Mouse (Mus musculus): ENCODE data around the gene Neurl3. TPM values are rescaled to one million over a fixed set of nuclear protein-coding genes. Genes with fewer than 3 reads are reported as not detected.

The Neurl3 gene
- total RNA-seq, 2 experiments from 2014 or later, result 2.8 to 2.9 TPM

DNA sequence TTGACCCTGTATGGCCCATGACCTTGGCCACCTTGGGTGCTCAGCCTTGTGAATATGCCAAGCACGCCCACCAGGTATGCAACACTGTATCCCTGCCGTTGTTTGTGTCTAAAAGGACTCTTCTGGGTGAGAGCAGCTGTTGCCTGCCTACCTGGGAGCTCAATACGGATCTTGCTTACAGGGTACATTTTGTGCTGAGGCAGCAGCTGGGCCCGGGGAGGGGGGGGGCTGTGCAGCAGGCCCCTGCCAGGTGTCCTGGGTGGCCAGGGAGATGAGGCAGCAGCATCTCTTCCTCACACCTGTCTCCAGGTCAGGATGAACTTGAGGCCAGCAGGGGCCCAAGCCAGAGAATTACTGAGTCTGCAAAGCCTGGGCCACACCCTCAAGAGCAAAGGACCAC, 23.6 kb upstream of the Neurl3 start:
- no peak for DNase-seq (ENCODE audit: low spot score in 2 of 2)

DNA sequence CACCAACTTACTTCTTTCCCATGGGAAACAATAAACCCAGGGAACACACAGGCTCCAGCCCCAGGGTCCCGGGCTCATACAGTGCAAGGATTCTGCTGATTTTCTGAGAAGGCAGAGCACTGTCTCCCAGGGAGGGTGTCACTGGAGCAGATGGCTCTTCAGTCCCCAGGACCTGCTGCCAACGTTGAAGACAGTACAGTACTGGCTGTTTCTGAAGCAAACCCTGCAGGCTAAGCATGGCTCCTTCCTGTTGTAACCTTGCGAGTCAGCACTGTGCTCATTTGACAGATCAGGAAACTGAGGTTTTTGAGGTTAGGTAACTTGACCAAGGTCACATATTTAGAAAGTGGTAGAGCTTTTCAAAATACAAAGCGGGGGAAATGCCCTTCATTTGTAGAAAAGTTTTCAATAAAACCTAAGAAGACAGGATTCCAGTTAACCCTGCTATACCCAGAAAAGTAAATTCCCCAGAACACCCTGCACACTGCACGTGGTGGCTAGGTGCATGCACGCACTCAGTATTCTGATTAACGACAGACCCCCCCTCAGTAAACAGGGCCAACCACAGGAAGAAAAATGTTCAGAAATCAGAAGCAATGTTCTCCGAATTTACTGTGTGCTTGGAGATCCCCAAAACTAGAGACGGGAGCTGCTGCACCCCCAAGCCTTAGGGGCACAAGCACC, 22.1 kb upstream of the Neurl3 start:
- DNase-seq (ENCODE audit: low spot score in 2 of 2), result no peak

DNA sequence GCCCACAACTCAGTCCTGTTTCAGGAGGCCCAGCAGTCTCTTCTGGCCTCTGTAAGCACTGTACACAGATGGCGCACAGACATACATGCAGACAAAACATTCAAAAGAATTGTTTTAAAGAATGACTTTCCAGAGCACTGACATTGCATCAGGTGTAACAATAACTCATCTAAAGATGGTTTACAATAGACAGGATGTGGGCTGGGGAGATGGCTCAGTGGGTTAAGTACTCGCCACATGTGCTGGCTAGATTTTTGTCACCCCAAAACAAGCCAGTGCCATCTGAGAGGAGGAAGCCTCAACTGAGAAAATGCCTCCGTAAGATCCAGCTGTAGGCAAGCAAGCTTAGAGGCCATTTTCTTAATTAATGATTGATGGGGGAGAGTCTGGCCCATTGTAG, 19.9 kb upstream of the Neurl3 start:
- no peak for DNase-seq (ENCODE audit: low spot score in 2 of 2)

DNA sequence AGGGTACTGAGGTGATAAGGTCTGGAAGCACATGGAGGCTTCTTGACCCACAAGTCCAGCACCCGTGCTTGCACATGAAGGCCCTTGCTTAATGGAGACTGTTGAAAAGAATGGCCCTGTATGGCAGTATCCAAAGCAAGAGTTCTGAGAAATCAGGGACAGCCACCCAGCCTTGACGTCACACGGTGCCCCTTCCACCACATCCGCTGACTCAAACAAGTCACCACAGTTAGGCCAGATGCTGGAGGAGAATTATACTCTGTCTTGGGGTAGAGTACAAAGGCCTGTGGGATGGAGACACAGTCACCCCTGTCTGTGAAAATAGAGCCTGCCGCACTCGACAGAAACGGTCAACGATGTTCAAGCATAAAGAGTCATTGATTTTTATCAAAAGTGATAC, 19.0 kb upstream of the Neurl3 start:
- no peak for DNase-seq (ENCODE audit: low spot score in 2 of 2)

DNA sequence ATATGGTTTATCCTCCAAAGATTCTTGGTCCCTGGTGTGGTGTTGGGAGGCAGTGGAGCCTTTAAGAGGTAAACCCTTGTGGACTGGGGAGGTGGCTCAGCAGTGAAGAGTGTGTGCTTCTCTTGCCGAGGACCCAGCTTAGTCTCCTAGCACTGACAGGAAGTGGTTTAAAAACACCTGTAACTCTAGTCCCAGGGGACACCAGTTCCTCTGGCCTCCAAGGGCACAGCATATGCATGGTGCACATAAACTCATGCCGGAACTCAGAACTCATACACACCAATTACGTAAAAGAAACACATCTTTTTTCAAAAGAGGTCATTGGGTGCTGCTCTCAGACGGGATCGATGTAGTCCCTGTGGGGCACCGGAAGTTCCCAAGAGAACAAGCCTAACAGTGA, 7.4 kb upstream of the Neurl3 start:
- DNase-seq (ENCODE audit: low spot score in 2 of 2), result no peak

DNA sequence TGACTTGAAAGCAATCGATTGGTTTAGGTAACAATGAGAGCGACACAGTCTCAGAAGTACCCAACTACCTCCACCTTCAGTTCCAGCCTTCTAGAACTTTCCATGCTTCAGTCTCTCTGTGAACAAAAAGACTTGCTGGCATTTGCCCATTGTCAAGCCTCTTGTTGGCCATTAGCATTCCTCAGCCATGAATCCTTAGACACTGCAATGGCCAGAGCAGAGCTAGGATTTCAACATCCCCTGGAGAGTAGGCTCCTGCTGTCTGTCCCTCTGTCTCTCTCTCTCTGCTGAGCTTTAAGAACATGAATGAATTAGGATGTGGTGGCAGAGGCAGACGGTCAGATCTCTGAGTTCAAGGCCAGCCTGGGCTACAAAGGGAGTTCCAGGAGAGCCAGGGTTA, 6.5 kb upstream of the Neurl3 start:
- no peak for DNase-seq (ENCODE audit: low spot score in 2 of 2)

DNA sequence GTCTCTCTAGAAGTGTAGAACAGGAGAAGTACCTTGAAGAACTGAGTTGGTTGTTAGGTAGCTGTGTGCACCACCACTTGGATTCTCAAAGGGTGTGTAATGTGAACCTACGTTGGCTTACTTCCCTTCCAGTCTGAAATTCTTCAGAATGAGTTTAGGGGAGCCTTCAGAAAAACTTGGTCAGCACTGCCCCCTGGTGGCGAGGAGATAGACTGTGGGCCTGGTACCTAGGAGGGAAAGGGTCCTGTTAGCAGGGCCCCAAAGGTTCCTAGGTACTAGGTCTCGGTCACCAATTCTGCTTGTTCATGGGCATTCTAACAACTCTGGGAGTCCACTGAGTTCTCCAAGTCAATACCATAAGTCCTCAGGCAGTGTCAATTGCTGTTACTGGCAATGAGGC, 4.7 kb upstream of the Neurl3 start:
- DNase-seq (ENCODE audit: low spot score in 2 of 2), result peak; percentile 63 to 84

DNA sequence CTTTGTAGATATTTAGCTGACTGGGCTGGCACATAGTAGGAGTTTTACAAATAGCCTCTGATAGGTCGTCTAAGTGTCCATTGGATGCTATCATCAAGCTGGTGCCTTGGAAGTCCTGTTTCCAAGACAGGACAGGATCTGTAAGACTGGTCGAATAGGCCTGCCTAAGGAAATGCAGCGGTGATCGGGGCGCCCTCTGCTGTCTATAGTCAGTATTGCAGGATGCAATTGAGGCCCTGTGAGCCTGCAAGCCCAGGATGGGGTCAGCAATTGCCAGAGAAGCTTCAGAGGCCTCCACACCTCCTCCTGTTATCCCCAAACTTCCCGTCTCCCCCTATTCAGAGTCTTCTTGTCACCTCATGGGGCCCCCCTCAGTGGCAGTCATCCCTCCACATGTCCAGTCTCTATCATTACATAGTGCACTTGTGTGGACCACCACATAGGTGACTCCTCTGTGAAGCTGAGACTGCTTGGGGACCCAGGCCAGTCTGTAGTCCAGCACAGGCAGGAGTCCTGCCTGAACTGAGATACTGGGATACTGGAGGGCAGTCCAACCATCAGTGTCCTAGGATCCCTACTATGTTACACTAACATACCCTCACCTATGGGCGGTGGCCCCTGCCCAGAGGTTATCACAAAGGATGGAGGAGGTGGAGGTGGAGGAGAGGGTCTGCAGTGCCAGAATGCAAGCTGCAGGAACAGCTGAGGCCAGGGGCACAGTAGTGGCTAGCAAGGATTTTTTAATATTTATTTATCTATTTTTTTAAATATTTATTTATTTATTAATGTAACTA, 3.0 kb upstream of the Neurl3 start:
- DNase-seq (ENCODE audit: low spot score in 2 of 2), result peak; percentile 70 to 79

DNA sequence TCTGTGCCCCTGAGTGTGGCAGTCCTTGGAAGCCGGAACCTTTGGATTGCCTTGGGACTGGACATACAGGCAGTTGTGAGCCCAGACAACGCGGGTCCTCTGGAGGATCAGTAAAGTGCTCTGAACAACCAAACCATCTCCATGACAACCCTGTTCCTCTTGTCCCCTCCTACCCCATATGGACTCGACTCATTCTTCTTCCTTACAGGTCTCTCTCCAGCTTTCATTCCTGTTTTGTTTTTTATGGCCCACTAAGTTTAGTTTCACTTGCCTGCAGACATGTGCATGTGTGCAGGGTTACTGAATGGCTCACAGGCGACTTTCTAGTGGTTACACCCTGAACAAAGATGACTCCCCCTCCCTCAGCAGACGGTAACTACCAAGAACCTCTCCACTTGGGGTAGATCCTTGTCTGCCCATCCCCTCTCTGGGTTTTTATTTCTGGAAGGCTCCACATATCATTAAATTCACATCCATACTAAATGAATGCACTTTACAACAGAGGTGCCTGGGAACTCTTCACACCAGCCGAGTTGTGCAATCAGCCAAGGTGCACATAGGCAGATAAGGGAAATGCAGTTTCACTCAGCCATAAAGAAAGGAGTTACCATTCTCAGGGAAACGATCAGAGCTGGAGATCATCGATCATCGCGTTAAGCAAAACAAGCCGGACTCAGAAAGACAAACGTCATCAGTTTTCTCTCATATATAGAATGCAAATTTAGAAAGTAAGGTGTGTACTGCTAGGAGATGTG, 1.3 kb upstream of the Neurl3 start:
- no peak for DNase-seq (ENCODE audit: low spot score in 2 of 2)

DNA sequence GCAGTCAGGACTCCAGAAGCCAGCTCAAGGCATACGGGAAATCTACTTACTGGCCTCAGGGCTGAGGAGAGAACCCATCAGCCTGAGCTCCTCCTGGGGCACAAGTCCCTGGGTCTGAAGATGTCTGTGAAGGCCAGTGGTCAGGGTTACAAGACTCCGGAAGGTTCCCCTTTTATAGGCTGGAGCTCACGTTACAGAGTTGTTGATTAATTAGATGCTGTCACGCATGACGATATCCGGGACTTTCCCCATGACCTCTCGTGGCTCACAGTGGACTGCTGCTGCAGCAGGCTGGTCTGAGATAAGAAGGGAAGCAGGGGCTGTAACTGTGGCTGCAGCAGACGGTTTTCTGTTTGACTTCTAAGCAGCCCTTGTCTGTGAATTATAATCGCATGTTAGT, 1.2 kb downstream of the Neurl3 start:
- no peak for DNase-seq (ENCODE audit: low spot score in 2 of 2)

DNA sequence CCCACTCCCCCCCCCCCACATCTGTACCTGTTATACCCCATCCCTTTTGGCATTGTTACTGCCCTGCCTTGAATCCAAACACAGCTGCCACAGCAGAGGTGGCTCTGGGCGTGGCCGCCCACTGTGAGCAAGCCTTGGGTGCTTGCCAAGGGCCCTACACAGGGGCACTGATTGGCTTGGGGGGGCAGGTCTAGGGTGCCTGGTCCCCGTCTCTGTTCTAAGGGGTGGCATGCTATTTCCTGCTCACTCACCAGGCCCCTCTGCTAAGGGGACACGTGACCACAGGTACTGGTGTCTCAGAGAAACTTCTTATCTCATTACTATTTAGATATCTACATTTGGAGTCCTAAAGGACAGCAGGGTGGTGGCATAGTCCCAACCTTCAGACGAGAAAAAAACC, 1.9 kb downstream of the Neurl3 start:
- no peak for DNase-seq (ENCODE audit: low spot score in 2 of 2)

DNA sequence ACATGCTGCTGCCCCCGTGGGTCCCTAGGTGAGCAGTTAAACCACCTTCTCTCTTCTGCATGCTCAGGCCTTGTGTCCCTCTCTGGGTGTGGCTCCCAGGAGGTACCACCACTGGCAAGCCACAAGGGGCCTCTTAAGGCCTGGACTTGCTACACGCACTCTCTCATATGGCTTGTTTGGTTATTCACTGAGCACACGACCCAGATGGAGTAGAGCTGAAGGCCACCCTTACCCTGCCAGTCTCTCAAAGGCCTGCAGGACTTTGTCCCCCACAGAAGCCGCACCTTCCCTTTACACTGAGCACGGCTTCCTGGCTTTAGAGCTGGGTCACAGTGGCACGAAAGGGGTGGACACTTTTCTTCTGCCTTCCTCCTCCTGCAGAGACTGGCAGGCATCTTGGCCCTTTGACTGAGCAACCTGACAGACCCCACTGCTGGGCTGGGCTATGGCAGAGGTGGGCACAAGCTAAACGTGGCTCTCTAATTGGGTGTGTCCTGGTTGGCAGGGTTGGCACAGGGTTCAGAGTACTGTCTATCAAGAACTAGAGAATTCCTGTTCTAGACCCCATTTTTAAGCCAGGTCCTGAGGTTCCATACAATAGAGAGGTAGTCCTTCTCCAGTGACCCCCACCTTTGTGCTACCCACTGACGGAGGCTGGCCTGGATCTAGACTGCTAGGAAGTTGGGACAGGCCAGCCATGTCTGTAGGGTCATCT, 2.8 kb downstream of the Neurl3 start:
- no peak for DNase-seq (ENCODE audit: low spot score in 2 of 2)

DNA sequence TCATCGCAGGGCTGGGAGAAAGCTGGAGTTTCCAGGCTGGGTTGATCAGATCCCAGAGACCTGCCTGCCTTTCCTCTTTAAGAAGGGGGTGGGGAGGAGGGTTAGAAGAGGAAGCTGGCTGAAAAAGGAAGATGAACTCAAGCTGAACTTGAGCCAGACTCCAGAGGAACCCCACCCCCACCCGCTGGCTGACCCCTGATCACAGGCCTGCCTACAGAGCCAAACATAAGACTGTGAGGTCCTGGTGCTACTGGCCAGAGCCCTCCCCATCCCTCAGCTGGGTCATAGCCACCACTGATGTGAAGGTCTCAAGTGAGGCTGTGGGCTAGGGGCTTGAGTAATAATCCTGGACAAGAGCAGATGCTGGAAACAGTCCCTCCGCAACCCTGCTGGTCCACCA, 3.8 kb downstream of the Neurl3 start:
- peak in 1 of 2 experiments; percentile 27 for DNase-seq (ENCODE audit: low spot score in 2 of 2)

DNA sequence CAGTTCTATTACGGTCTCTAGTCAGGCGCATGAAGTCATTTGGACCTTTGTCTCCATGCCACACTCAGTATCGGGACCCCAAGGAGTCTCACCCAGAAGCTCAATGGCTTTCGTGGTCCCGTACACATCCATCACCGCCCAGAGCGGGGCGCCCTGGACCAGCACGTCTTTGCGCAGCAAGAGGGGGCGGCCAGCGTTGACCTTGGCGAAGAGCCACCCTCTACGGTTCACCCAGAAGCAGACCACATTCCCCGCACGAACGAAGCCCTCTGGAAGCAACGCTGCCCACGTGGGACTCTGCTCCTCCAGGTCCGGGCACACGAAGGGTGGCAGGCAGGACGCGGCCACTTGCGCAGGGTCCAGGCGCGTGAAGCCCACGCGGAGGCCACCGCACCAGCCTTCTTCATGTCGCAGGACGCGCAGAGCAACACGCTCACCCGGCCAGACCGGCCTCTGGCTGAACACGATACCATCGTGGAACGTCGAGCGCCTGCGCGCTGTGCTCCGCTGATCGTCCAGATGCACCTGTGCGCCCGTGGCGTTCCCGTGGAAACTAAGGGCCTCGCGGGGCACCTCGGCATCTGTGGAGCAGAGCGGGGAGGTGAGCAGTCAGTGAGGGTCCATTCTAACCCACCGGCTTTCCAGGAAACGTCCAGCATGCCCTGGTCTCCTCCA, 5.2 kb downstream of the Neurl3 start:
- no peak for DNase-seq (ENCODE audit: low spot score in 2 of 2)

DNA sequence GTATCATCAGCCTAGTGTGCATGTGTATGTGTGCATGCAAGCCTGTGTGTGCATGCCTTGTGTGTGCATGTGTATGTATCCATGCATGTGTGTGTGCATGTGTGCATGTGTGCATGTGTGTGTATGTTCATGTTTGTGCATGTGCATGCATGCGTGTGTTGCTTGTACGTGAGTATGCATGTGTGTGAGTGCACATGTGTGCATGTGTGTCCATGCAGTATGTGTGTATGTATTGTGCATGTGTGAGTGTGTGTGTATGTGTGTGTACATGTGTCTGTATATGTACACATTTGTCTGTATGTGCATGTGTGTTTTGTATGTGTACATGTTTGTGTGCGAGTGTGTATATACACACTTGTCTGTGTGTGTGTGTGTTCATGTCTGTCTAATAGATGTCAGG, 6.9 kb downstream of the Neurl3 start:
- no peak for DNase-seq (ENCODE audit: low spot score in 2 of 2)

DNA sequence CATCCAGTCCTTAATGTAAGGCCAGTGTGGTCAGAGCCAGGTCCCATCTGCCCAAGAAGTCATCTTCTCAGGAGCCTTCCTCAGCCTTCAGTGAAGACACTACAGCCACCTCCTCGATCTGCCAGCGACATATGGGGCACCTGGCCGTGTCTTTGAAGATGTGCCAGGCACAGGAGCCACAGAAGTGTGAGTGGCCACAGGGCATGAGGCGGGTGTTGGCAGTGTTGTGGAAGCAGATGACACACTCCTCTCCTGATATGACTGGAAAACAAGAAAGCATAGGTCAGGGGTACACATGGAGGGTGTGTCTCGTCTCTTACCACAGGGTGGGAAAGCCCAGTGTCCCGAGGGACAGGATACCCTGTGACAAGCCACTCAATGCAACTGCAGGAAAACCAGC, 8.2 kb downstream of the Neurl3 start:
- DNase-seq (ENCODE audit: low spot score in 2 of 2), result no peak

DNA sequence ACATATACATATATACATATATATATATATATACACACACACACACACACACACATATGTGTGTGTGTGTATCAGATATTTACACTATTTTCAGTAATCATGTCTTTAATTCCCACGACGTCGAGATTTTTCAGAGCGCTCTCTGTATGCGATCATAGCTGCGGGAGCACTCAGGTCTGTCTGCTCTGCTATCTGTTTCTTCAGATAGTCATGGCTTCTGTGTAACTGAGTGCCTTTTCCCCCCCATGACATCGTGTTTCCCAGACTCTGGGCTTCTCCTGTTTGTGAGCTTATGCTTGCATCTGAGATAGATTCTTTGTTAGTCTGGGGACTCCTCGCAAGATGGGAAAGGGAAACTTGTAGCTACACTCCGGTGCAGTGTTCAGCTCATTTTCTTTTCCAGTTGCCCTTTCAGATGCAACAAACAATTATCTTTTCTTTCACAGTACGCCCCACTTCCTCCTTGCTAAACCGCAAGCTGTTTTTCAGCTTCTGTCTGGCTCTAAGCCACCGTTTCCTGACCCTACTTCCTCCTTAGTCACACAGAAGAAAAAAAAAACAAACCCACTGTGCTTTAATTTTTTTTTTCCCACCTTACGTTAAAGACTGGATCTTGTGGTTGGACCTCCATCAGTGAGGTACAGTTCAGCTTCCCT, 10.5 kb downstream of the Neurl3 start:
- peak in 1 of 2 experiments; percentile 38 for DNase-seq (ENCODE audit: low spot score in 2 of 2)

DNA sequence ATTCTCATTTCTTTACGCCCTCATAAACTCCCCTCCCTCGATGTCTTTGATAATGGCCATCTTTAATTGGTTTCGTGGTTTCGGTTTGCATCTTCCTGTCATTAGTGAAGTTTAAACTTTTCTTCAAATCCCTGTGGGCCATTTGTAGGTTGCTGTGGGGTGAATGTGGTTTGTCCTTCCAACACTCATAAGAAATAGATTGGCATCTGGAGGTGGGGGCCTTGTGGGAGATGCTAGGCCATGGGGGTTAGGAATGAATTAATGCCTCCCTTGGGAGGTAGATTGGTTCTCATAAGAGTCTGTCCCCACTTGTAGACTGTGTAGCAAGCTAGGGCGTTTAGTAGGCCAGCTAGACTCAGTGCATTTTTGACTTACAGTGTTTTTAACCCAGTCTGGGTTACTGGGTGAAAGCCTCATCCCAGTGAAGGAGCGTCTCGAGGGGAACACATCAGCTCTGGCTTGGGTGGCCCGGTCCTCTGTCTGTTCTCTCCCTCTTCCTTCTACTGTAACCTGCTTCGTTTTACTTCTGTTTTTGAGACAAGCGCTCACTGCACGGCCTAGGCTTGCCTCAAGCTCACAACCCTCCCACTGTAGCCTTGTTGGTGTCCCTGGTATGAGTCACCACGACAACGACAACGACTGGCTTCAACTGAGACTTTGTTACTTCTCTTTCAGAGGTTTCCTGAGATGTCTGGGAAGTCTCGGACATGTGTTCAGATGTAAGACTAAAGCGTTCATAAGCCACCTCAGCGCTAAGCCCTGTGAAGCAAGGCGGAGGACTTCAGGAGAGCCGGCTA, 12.6 kb downstream of the Neurl3 start:
- DNase-seq (ENCODE audit: low spot score in 2 of 2), result no peak

DNA sequence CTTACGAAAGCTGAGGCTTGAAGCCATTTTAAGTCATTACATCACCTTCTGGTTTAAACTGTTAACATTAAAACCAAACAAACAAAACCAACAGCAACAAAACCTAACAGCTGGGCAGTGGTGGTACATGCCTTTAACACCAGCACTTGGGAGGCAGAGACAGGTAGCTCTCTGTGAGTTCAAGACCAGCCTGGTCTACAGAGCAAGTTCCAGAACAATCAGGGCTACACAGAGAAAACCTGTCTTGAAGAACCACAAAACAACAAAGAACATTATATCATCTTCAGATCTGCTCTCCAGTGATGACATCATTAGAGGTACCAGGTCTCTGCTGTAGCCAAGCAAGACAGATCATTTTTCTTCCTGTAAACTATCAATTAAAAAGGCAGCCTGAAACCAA, 14.1 kb downstream of the Neurl3 start:
- no peak for DNase-seq (ENCODE audit: low spot score in 2 of 2)

DNA sequence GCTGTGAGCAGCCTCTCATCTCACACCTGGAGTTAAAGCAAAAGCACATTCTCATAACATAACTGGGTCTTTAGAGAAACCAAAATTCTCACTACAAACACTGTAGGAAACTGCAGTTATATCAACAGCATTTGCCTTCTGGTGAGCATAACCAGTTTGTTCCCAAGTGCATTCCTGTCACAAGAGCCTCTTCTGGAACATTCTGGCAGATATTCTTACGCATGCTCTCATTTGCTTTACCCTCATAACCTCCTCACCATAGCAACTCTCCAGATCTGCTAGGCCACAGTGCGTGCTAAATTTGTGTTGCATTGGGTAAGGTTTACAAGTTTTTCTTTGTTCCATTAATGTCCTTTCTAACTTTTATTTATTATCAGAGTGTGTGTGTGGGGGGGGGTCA, 15.2 kb downstream of the Neurl3 start:
- no peak for DNase-seq (ENCODE audit: low spot score in 2 of 2)
